In genomic region chr8:105536546-105536945, GRCm38 (mm10) we compare ENCODE assay signal across 33 mouse cellular contexts. TPM values are rescaled to one million over a fixed set of nuclear protein-coding genes. Genes with fewer than 3 reads are reported as not detected.
A peak's percentile ranks its signal among the peaks of the same experiment; 100 is the strongest.
DNase-seq lines count a peak whose midpoint lies in the region; TF ChIP-seq lines count a peak whose summit lies in the region.
"Had no signal": no experiment of that assay in that cellular context is flagged by ENCODE, and none has a peak within 500 bp of the region (broad histone marks: within the 10 kb centered on the region; RNA-seq: fewer than 3 reads in every experiment).

No protein-coding gene starts in this region.

- peaks cover 39% of the 10 kb centered on the region for H3K4me1 ChIP-seq in cerebellum, adult 2 months (ENCODE audit: control insufficient read depth, insufficient read depth, low read length)

- H3K4me3 ChIP-seq in cerebellum, adult 2 months (replicated peaks; ENCODE audit: insufficient read depth, low read depth, low read length): no peak overlapping the region
- H3K4me3 ChIP-seq: erythroblast, embryonic 14.5 days; forebrain, embryonic 12.5 days; heart, embryonic 15.5 days; hindbrain, embryonic 12.5 days; intestine, embryonic 15.5 days; layer of hippocampus, adult 2 months; limb, embryonic 12.5 days; liver, embryonic 15.5 days; midbrain, embryonic 12.5 days; myocyte; neural tube, embryonic 12.5 days had no signal

- TF ChIP-seq CTCF in cerebellum, adult 2 months (IDR thresholded peaks at IDR 0.05; ENCODE audit: borderline replicate concordance, insufficient read depth, low read depth, low read length): no peak

- DNase-seq in cerebellum, adult 2 months: no peak
- DNase-seq in cerebellum, adult 11 months: no peak
- DNase-seq in gastrocnemius, postnatal 10 days: peak; percentile 58
- DNase-seq in gastrocnemius, adult 8-10 months (ENCODE audit: low spot score in 2 of 2): no peak
- DNase-seq in right cerebral cortex, adult 18-20 months: peak; percentile 73
- no peak for DNase-seq in right cerebral cortex, postnatal 14 days
- DNase-seq in right cerebral cortex, postnatal 25 days: peak; percentile 48
- DNase-seq in layer of hippocampus, adult 9-11 months: no peak
- DNase-seq: forebrain, postnatal 0 days; kidney, adult 2 months; kidney, postnatal 36 days; lung, embryonic 14.5 days; lung, postnatal 14 days; thymus, adult 18-20 months; thymus, postnatal 36 days had no signal

- TF ChIP-seq POLR2A in cerebellum, adult 2 months (IDR thresholded peaks at IDR 0.05; ENCODE audit: borderline replicate concordance, insufficient read depth, low read length): no peak

- H3K27ac ChIP-seq in cerebellum, adult 2 months (ENCODE audit: insufficient read depth, low read length): peak overlapping the region; percentile 44
- H3K27ac ChIP-seq: forebrain, embryonic 12.5 days; heart, embryonic 15.5 days; hindbrain, embryonic 12.5 days; hindbrain, postnatal 0 days; intestine, embryonic 15.5 days; layer of hippocampus, adult 2 months; limb, embryonic 12.5 days; liver, embryonic 15.5 days; midbrain, embryonic 12.5 days; neural tube, embryonic 12.5 days; stomach, postnatal 0 days had no signal

- 51% methylated on average over 3 of the region's 3 CpGs for WGBS in cerebellum, adult 2 months

- no peaks in the 10 kb centered on the region for H3K27me3 ChIP-seq in cerebellum, adult 2 months (ENCODE audit: control insufficient read depth, insufficient read depth, low read length)
- H3K27me3 ChIP-seq: CH12.LX; forebrain, embryonic 12.5 days; heart, embryonic 15.5 days; hindbrain, embryonic 12.5 days; intestine, embryonic 15.5 days; limb, embryonic 12.5 days; liver, embryonic 15.5 days; midbrain, embryonic 12.5 days; neural tube, embryonic 12.5 days had no signal

RNA-seq across cellular contexts. Expression of gene Hsd11b2, which starts 18.0 kb away (rescaled TPM):
- polyA plus RNA-seq in cerebellum, adult 2 months (2012; rRNA removed): 0.08 TPM in 1 of 2 replicates, not detected in the other
- total RNA-seq in gastrocnemius, postnatal 10 days (2021): 1 to 10 TPM; 4.4 to 4.5 TPM
- total RNA-seq in gastrocnemius, adult 8-10 months (2022): under 1 TPM in 2 of 4 experiments, not detected in 2; 0.12 to 0.62 TPM
- total RNA-seq: CH12.LX; common myeloid progenitor, adult 5-6 weeks; layer of hippocampus, adult 2 months; left cerebral cortex, postnatal 10 days; liver, adult 2 months had no signal
- polyA plus RNA-seq: activated CD4-positive, CD25-positive, alpha-beta regulatory T cell, adult 4 months; erythroblast, embryonic 14.5 days had no signal

RNA-seq across cellular contexts. Expression of gene Atp6v0d1, which starts 29.3 kb away (rescaled TPM):
- polyA plus RNA-seq in cerebellum, adult 2 months (2012; rRNA removed): 333 and 336 TPM in 2 replicates
- 10 to 100 TPM; 49.3 to 54.2 TPM for total RNA-seq in gastrocnemius, postnatal 10 days (2021)
- 10 to 100 TPM; 42.2 to 45.3 (median 44.1) TPM for total RNA-seq in gastrocnemius, adult 8-10 months (2022)

RNA-seq across cellular contexts. Expression of gene Zdhhc1, which starts 39.8 kb away (rescaled TPM):
- 64.7 and 67.9 TPM in 2 replicates for polyA plus RNA-seq in cerebellum, adult 2 months (2012; rRNA removed)
- 10 to 100 TPM; 10.9 to 15.9 TPM for total RNA-seq in gastrocnemius, postnatal 10 days (2021)
- total RNA-seq in gastrocnemius, adult 8-10 months (2022): 10 to 100 TPM; 10.3 to 11.7 (median 11.4) TPM

Comparison
In these comparisons a context has a peak if more than half of its experiments do, and no peak if none do; other contexts are left out.
1. DNase-seq: peak in gastrocnemius, postnatal 10 days (single experiment), right cerebral cortex, adult 18-20 months (single experiment) and right cerebral cortex, postnatal 25 days (single experiment); none in cerebellum, adult 2 months (0 of 2), cerebellum, adult 11 months (single experiment), gastrocnemius, adult 8-10 months (0 of 2), right cerebral cortex, postnatal 14 days (single experiment) and layer of hippocampus, adult 9-11 months (single experiment).